Mouse (Mus musculus) ovary, adult 18-20 months (tissue): ENCODE results near the gene Zdhhc5.
"Not testable (repeated sequence)": the region's sequence is repeated elsewhere in the genome, so short reads cannot be mapped to it uniquely, and the experiment has no call there.

Source experiments
- DNase-seq: peaks from one replicate; pipeline ENCODE4 v3.0.0; 2022; ENCODE audit warnings: low spot score, mixed read lengths

Zdhhc5 gene

GRCm38 (mm10) chr2:84734919-84735318, 19.9 kb upstream of the Zdhhc5 start:
- DNase-seq, result no peak

GRCm38 (mm10) chr2:84734351-84734864, 19.4 kb upstream of the Zdhhc5 start:
- no peak for DNase-seq

- no peak for DNase-seq
These were observed 18.8 kb upstream of the Zdhhc5 start, which contains the start of gene Ypel4 for GRCm38 (mm10) chr2:84733579-84734300. TSS of gene Ypel4 (plus strand) at chr2:84734058.

- DNase-seq, result no peak
These were observed 17.4 kb upstream of the Zdhhc5 start for GRCm38 (mm10) chr2:84732394-84732793.

GRCm38 (mm10) chr2:84731206-84731605, 16.2 kb upstream of the Zdhhc5 start:
- no peak for DNase-seq

- not testable (repeated sequence) for DNase-seq
These were observed 13.2 kb upstream of the Zdhhc5 start for GRCm38 (mm10) chr2:84728191-84728590.

GRCm38 (mm10) chr2:84727172-84727858, 12.3 kb upstream of the Zdhhc5 start, which contains the start of gene Clp1:
TSS of gene Clp1 (minus strand) at chr2:84727350.
- peak; percentile 93 for DNase-seq

- no peak for DNase-seq
These were observed 11.7 kb upstream of the Zdhhc5 start for GRCm38 (mm10) chr2:84726716-84727115.

- no peak for DNase-seq
These were observed 10.8 kb upstream of the Zdhhc5 start for GRCm38 (mm10) chr2:84725770-84726169.

- DNase-seq, result no peak
These were observed 8.9 kb upstream of the Zdhhc5 start for GRCm38 (mm10) chr2:84723856-84724255.

- no peak for DNase-seq
These were observed 6.2 kb upstream of the Zdhhc5 start for GRCm38 (mm10) chr2:84721182-84721581.

- DNase-seq, result no peak
These were observed 5.7 kb upstream of the Zdhhc5 start for GRCm38 (mm10) chr2:84720718-84721117.

- no peak for DNase-seq
These were observed 2.4 kb upstream of the Zdhhc5 start for GRCm38 (mm10) chr2:84717357-84717756.

- DNase-seq, result no peak
These were observed 1.7 kb upstream of the Zdhhc5 start for GRCm38 (mm10) chr2:84716423-84717355.

GRCm38 (mm10) chr2:84715562-84716361, 782 bp upstream of the Zdhhc5 start:
- peak; percentile 89 for DNase-seq

- no peak for DNase-seq
These were observed 564 bp downstream of the Zdhhc5 start for GRCm38 (mm10) chr2:84714422-84714810.

GRCm38 (mm10) chr2:84711898-84712297, 3.1 kb downstream of the Zdhhc5 start:
- DNase-seq, result no peak

- no peak for DNase-seq
These were observed 7.5 kb downstream of the Zdhhc5 start for GRCm38 (mm10) chr2:84707523-84707922.

- no peak for DNase-seq
These were observed 9.7 kb downstream of the Zdhhc5 start for GRCm38 (mm10) chr2:84705295-84705694.

GRCm38 (mm10) chr2:84704329-84704728, 10.7 kb downstream of the Zdhhc5 start:
- DNase-seq, result no peak

- no peak for DNase-seq
These were observed 11.5 kb downstream of the Zdhhc5 start for GRCm38 (mm10) chr2:84703497-84703896.
